Mouse (Mus musculus): Measurements from ENCODE around the gene Cep131. TPM values are rescaled to one million over a fixed set of nuclear protein-coding genes. Genes with fewer than 3 reads are reported as not detected.

The Cep131 gene
- polyA plus RNA-seq, 1 experiment from 2014 or later = 28.1 TPM

GRCm38 (mm10) chr11:120039581-120039980 lies 47.0 kb downstream of the Cep131 start:
- Histone ChIP-seq H3K27me3 (ENCODE audit: control insufficient read depth, insufficient read depth, low read length) (no peaks in the 10 kb centered on the region), H3K27ac (ENCODE audit: low read depth, low read length) (peak overlapping the region; percentile 42; the same call in 1 of the 2 replicates), H3K4me2 (replicated peaks; ENCODE audit: low read depth, low read length) (no peak overlapping the region), H3K36me3 (ENCODE audit: control insufficient read depth, insufficient read depth, low read length) (no peaks in the 10 kb centered on the region), H3K9me3 (ENCODE audit: control insufficient read depth, low read length) (no peaks in the 10 kb centered on the region), H3K4me3 (ENCODE audit: low read length) (no peak overlapping the region), H3K9ac (ENCODE audit: low read depth, low read length) (no peak overlapping the region), H3K4me1 (ENCODE audit: control insufficient read depth, insufficient read depth, low read length) (no peaks in the 10 kb centered on the region)
- ATAC-seq (ENCODE audit: low FRiP score, low TSS enrichment) = no peak
- 32% methylated on average over 4 of the region's 4 CpGs for WGBS

- Histone ChIP-seq H3K9ac (ENCODE audit: low read depth, low read length) (no peak overlapping the region), H3K4me1 (ENCODE audit: control insufficient read depth, insufficient read depth, low read length) (peaks cover 3% of the 10 kb centered on the region; the same call in 1 of the 2 replicates), H3K27ac (ENCODE audit: low read depth, low read length) (no peak overlapping the region), H3K27me3 (ENCODE audit: control insufficient read depth, insufficient read depth, low read length) (no peaks in the 10 kb centered on the region), H3K9me3 (ENCODE audit: control insufficient read depth, low read length) (no peaks in the 10 kb centered on the region), H3K36me3 (ENCODE audit: control insufficient read depth, insufficient read depth, low read length) (no peaks in the 10 kb centered on the region), H3K4me3 (ENCODE audit: low read length) (no peak overlapping the region), H3K4me2 (replicated peaks; ENCODE audit: low read depth, low read length) (no peak overlapping the region)
- WGBS = 32% methylated on average over 5 of the region's 5 CpGs
- ATAC-seq (ENCODE audit: low FRiP score, low TSS enrichment) = no peak
Measured at GRCm38 (mm10) chr11:120034762-120035161, 51.9 kb downstream of the Cep131 start.

GRCm38 (mm10) chr11:120034306-120034705 lies 52.3 kb downstream of the Cep131 start:
- Histone ChIP-seq H3K4me2 (replicated peaks; ENCODE audit: low read depth, low read length) (no peak overlapping the region), H3K4me1 (ENCODE audit: control insufficient read depth, insufficient read depth, low read length) (peaks cover 5% of the 10 kb centered on the region; the same call in 1 of the 2 replicates), H3K27me3 (ENCODE audit: control insufficient read depth, insufficient read depth, low read length) (no peaks in the 10 kb centered on the region), H3K9ac (ENCODE audit: low read depth, low read length) (no peak overlapping the region), H3K4me3 (ENCODE audit: low read length) (no peak overlapping the region), H3K36me3 (ENCODE audit: control insufficient read depth, insufficient read depth, low read length) (no peaks in the 10 kb centered on the region), H3K27ac (ENCODE audit: low read depth, low read length) (no peak overlapping the region), H3K9me3 (ENCODE audit: control insufficient read depth, low read length) (no peaks in the 10 kb centered on the region)
- no peak for ATAC-seq (ENCODE audit: low FRiP score, low TSS enrichment)
- WGBS = 31% methylated on average over 3 of the region's 3 CpGs

- H3K4me3 ChIP-seq (ENCODE audit: low read length) = no peak overlapping the region
- H3K27me3 ChIP-seq (ENCODE audit: control insufficient read depth, insufficient read depth, low read length) = no peaks in the 10 kb centered on the region
- no peak overlapping the region for H3K9ac ChIP-seq (ENCODE audit: low read depth, low read length)
- H3K36me3 ChIP-seq (ENCODE audit: control insufficient read depth, insufficient read depth, low read length) = no peaks in the 10 kb centered on the region
- ATAC-seq (ENCODE audit: low FRiP score, low TSS enrichment) = no peak
- no peaks in the 10 kb centered on the region for H3K9me3 ChIP-seq (ENCODE audit: control insufficient read depth, low read length)
- 81% methylated on average over 3 of the region's 3 CpGs for WGBS
- H3K4me2 ChIP-seq (replicated peaks; ENCODE audit: low read depth, low read length) = no peak overlapping the region
- H3K4me1 ChIP-seq (ENCODE audit: control insufficient read depth, insufficient read depth, low read length) = peaks cover 5% of the 10 kb centered on the region; the same call in 1 of the 2 replicates
- H3K27ac ChIP-seq (ENCODE audit: low read depth, low read length) = no peak overlapping the region
Measured at GRCm38 (mm10) chr11:120033473-120033872, 53.2 kb downstream of the Cep131 start.

GRCm38 (mm10) chr11:120032052-120032451 lies 54.6 kb downstream of the Cep131 start:
- peaks cover 5% of the 10 kb centered on the region; the same call in 1 of the 2 replicates for H3K4me1 ChIP-seq (ENCODE audit: control insufficient read depth, insufficient read depth, low read length)
- no peak overlapping the region for H3K9ac ChIP-seq (ENCODE audit: low read depth, low read length)
- no peaks in the 10 kb centered on the region for H3K9me3 ChIP-seq (ENCODE audit: control insufficient read depth, low read length)
- no peak overlapping the region for H3K4me3 ChIP-seq (ENCODE audit: low read length)
- H3K27ac ChIP-seq (ENCODE audit: low read depth, low read length) = no peak overlapping the region
- no peak for ATAC-seq (ENCODE audit: low FRiP score, low TSS enrichment)
- H3K27me3 ChIP-seq (ENCODE audit: control insufficient read depth, insufficient read depth, low read length) = no peaks in the 10 kb centered on the region
- no peaks in the 10 kb centered on the region for H3K36me3 ChIP-seq (ENCODE audit: control insufficient read depth, insufficient read depth, low read length)
- WGBS = 65% methylated on average over 8 of the region's 8 CpGs
- no peak overlapping the region for H3K4me2 ChIP-seq (replicated peaks; ENCODE audit: low read depth, low read length)

- 0 out of 2 replicates have a peak overlapping the region, but pooled peaks have one; percentile 2 for H3K9ac ChIP-seq (ENCODE audit: low read depth, low read length)
- no peak overlapping the region for H3K4me3 ChIP-seq (ENCODE audit: low read length)
- H3K27me3 ChIP-seq (ENCODE audit: control insufficient read depth, insufficient read depth, low read length) = no peaks in the 10 kb centered on the region
- H3K27ac ChIP-seq (ENCODE audit: low read depth, low read length) = no peak overlapping the region
- ATAC-seq (ENCODE audit: low FRiP score, low TSS enrichment) = peak; percentile 44; the same call in 1 of the 2 replicates
- no peaks in the 10 kb centered on the region for H3K9me3 ChIP-seq (ENCODE audit: control insufficient read depth, low read length)
- 44% methylated on average over 10 of the region's 10 CpGs for WGBS
- no peak overlapping the region for H3K4me2 ChIP-seq (replicated peaks; ENCODE audit: low read depth, low read length)
- peaks cover 5% of the 10 kb centered on the region; the same call in 1 of the 2 replicates for H3K4me1 ChIP-seq (ENCODE audit: control insufficient read depth, insufficient read depth, low read length)
- no peaks in the 10 kb centered on the region for H3K36me3 ChIP-seq (ENCODE audit: control insufficient read depth, insufficient read depth, low read length)
Measured at GRCm38 (mm10) chr11:120030145-120030901, 56.3 kb downstream of the Cep131 start.

GRCm38 (mm10) chr11:120029431-120030144 lies 57.0 kb downstream of the Cep131 start:
- Histone ChIP-seq H3K9me3 (ENCODE audit: control insufficient read depth, low read length) (no peaks in the 10 kb centered on the region), H3K27ac (ENCODE audit: low read depth, low read length) (no peak overlapping the region), H3K4me3 (ENCODE audit: low read length) (no peak overlapping the region), H3K4me1 (ENCODE audit: control insufficient read depth, insufficient read depth, low read length) (peaks cover 5% of the 10 kb centered on the region; the same call in 1 of the 2 replicates), H3K9ac (ENCODE audit: low read depth, low read length) (0 out of 2 replicates have a peak overlapping the region, but pooled peaks have one; percentile 2), H3K27me3 (ENCODE audit: control insufficient read depth, insufficient read depth, low read length) (no peaks in the 10 kb centered on the region), H3K36me3 (ENCODE audit: control insufficient read depth, insufficient read depth, low read length) (no peaks in the 10 kb centered on the region), H3K4me2 (replicated peaks; ENCODE audit: low read depth, low read length) (no peak overlapping the region)
- WGBS = 45% methylated on average over 9 of the region's 9 CpGs
- 0 out of 2 replicates have a peak, but pooled peaks have one; percentile 32 for ATAC-seq (ENCODE audit: low FRiP score, low TSS enrichment)

- Histone ChIP-seq H3K4me1 (ENCODE audit: control insufficient read depth, insufficient read depth, low read length) (peaks cover 5% of the 10 kb centered on the region; the same call in 1 of the 2 replicates), H3K4me3 (ENCODE audit: low read length) (no peak overlapping the region), H3K36me3 (ENCODE audit: control insufficient read depth, insufficient read depth, low read length) (no peaks in the 10 kb centered on the region), H3K27ac (ENCODE audit: low read depth, low read length) (peak overlapping the region; percentile 55; the same call in 1 of the 2 replicates), H3K4me2 (replicated peaks; ENCODE audit: low read depth, low read length) (no peak overlapping the region), H3K9ac (ENCODE audit: low read depth, low read length) (no peak overlapping the region), H3K27me3 (ENCODE audit: control insufficient read depth, insufficient read depth, low read length) (no peaks in the 10 kb centered on the region), H3K9me3 (ENCODE audit: control insufficient read depth, low read length) (no peaks in the 10 kb centered on the region)
- peak; percentile 72; the same call in 1 of the 2 replicates for ATAC-seq (ENCODE audit: low FRiP score, low TSS enrichment)
- WGBS = 60% methylated on average over 18 of the region's 18 CpGs
Measured at GRCm38 (mm10) chr11:120028319-120029092, 58.1 kb downstream of the Cep131 start.
